32 mouse cellular contexts compared by ENCODE assay signal in the genomic region with DNA sequence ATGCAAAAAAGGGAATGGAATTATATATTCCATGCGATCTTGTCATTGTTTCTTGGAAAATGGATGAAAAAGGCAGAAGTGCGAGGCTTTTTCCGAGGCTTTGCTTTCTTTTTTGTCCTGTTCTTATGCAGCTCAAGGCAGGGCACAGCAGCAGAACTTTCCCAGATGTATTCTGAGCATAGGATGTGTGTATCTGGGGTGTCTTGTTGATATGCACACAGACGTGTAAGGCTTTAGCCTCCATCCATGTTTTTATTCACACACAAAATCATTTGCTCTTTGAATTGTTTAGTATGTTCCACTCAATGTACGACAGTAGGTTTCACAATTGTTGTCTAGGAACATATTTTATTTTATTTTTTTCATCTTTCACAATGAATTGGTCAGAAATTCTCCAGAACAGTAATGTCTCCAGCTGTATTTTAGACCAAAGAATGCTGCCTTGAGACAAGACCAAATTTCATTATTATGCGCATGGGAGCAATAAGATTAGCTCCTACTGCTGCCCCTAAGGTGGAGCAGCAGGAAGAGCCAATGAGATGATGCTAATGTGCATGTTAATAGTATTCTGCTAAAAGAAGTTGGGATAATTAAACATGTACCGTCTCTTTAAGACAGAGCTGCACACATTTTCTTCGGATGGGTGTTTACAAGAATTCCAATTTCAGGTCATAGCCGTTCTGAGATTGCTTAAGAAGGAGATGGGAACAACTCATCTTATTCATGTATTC.
DNase-seq lines count a peak whose midpoint lies in the region; ATAC-seq and TF ChIP-seq lines count a peak whose summit lies in the region.
"Had no signal": no experiment of that assay in that cellular context is flagged by ENCODE, and none has a peak within 500 bp of the region (broad histone marks: within the 10 kb centered on the region; RNA-seq: fewer than 3 reads in every experiment).

No protein-coding gene starts in this region.

- 47% methylated on average over 9 of the region's 9 CpGs for WGBS in forebrain, embryonic 16.5 days
- 44% methylated on average over 9 of the region's 9 CpGs for WGBS in forebrain, postnatal 0 days
- WGBS in hindbrain, embryonic 16.5 days, result 45% methylated on average over 9 of the region's 9 CpGs
- WGBS in midbrain, postnatal 0 days, result 39% methylated on average over 9 of the region's 9 CpGs

- H3K36me3 ChIP-seq in forebrain, embryonic 16.5 days (ENCODE audit: control insufficient read depth, insufficient read depth), result no peaks in the 10 kb centered on the region
- H3K36me3 ChIP-seq in forebrain, postnatal 0 days (ENCODE audit: insufficient read depth), result no peaks in the 10 kb centered on the region
- H3K36me3 ChIP-seq in hindbrain, embryonic 16.5 days (ENCODE audit: control insufficient read depth, insufficient read depth, low read length), result no peaks in the 10 kb centered on the region
- no peaks in the 10 kb centered on the region for H3K36me3 ChIP-seq in midbrain, postnatal 0 days (ENCODE audit: insufficient read depth, low read length)
- H3K36me3 ChIP-seq: embryonic facial prominence, embryonic 13.5 days; G1E; heart, embryonic 15.5 days; intestine, embryonic 15.5 days; limb, embryonic 15.5 days; liver, embryonic 15.5 days; lung, embryonic 15.5 days had no signal

- no peak overlapping the region for H3K4me3 ChIP-seq in forebrain, embryonic 16.5 days (replicated peaks; ENCODE audit: low read length)
- H3K4me3 ChIP-seq in forebrain, postnatal 0 days (ENCODE audit: low read depth, low read length), result no peak overlapping the region
- no peak overlapping the region for H3K4me3 ChIP-seq in hindbrain, embryonic 16.5 days (ENCODE audit: low read length)
- no peak overlapping the region for H3K4me3 ChIP-seq in midbrain, postnatal 0 days (ENCODE audit: low read depth, low read length)
- H3K4me3 ChIP-seq: embryonic facial prominence, embryonic 13.5 days; erythroblast, embryonic 14.5 days; gastrocnemius, adult 2 months; heart, embryonic 15.5 days; intestine, embryonic 15.5 days; limb, embryonic 15.5 days; liver, embryonic 15.5 days; lung, embryonic 15.5 days; megakaryocyte, embryonic 14.5 days; myocyte had no signal

- H3K4me1 ChIP-seq in forebrain, embryonic 16.5 days (replicated peaks; ENCODE audit: control insufficient read depth, insufficient read depth, low read length), result peaks cover 3% of the 10 kb centered on the region; the same call in 1 of the 2 replicates
- peaks cover 3% of the 10 kb centered on the region; the same call in 1 of the 2 replicates for H3K4me1 ChIP-seq in forebrain, postnatal 0 days (ENCODE audit: insufficient read depth)
- 0 out of 2 replicates have a peak, but pooled peaks cover 2% of the 10 kb centered on the region for H3K4me1 ChIP-seq in hindbrain, embryonic 16.5 days (ENCODE audit: control insufficient read depth, insufficient read depth, low read depth, low read length)
- H3K4me1 ChIP-seq in midbrain, postnatal 0 days (ENCODE audit: insufficient read depth, low read length), result 0 out of 2 replicates have a peak, but pooled peaks cover 4% of the 10 kb centered on the region
- H3K4me1 ChIP-seq: heart, embryonic 15.5 days; intestine, embryonic 15.5 days; liver, embryonic 15.5 days; lung, embryonic 15.5 days; megakaryocyte, embryonic 14.5 days had no signal

- DNase-seq in forebrain, postnatal 0 days, result no peak
- DNase-seq in brain, embryonic 14.5 days (ENCODE audit: low read depth), result peak; percentile 44
- DNase-seq in midbrain, postnatal 0 days (ENCODE audit: low spot score), result peak; percentile 11
- DNase-seq in embryo, embryonic 10.5 days (ENCODE audit: low spot score), result no peak
- DNase-seq in urinary bladder, postnatal 25 days (ENCODE audit: low spot score), result no peak
- DNase-seq: adrenal gland, postnatal 36 days; cerebellum, adult 11 months; cerebellum, postnatal 14 days; gastrocnemius, adult 2 months; heart, postnatal 4 days; kidney, adult 9 months; kidney, postnatal 14 days; left cerebral cortex, postnatal 4 days; lung, postnatal 36 days; retina, postnatal 1 day; right cerebral cortex, postnatal 25 days; thymus, adult 18-20 months; thymus, postnatal 4 days had no signal

- no peaks in the 10 kb centered on the region for H3K9me3 ChIP-seq in forebrain, embryonic 16.5 days (ENCODE audit: control insufficient read depth, low read length)
- H3K9me3 ChIP-seq in forebrain, postnatal 0 days (ENCODE audit: low read length), result no peaks in the 10 kb centered on the region
- no peaks in the 10 kb centered on the region for H3K9me3 ChIP-seq in hindbrain, embryonic 16.5 days (ENCODE audit: control insufficient read depth, low read length)
- H3K9me3 ChIP-seq in midbrain, postnatal 0 days (ENCODE audit: low read length), result no peaks in the 10 kb centered on the region
- H3K9me3 ChIP-seq: embryonic facial prominence, embryonic 13.5 days; G1E; heart, embryonic 15.5 days; intestine, embryonic 15.5 days; limb, embryonic 15.5 days; liver, embryonic 15.5 days; lung, embryonic 15.5 days; megakaryocyte, embryonic 14.5 days had no signal

- H3K4me2 ChIP-seq in forebrain, embryonic 16.5 days (ENCODE audit: low read length), result no peak overlapping the region
- H3K4me2 ChIP-seq in forebrain, postnatal 0 days (ENCODE audit: low read depth), result no peak overlapping the region
- no peak overlapping the region for H3K4me2 ChIP-seq in hindbrain, embryonic 16.5 days (ENCODE audit: low read length)
- no peak overlapping the region for H3K4me2 ChIP-seq in midbrain, postnatal 0 days (ENCODE audit: low read depth, low read length, poor library complexity, severe bottlenecking)
- H3K4me2 ChIP-seq: embryonic facial prominence, embryonic 13.5 days; heart, embryonic 15.5 days; intestine, embryonic 15.5 days; limb, embryonic 15.5 days; liver, embryonic 15.5 days; lung, embryonic 15.5 days had no signal

- H3K27me3 ChIP-seq in forebrain, embryonic 16.5 days (replicated peaks; ENCODE audit: control insufficient read depth, insufficient read depth, low read length), result no peaks in the 10 kb centered on the region
- no peaks in the 10 kb centered on the region for H3K27me3 ChIP-seq in forebrain, postnatal 0 days (ENCODE audit: insufficient read depth, low read length)
- H3K27me3 ChIP-seq in hindbrain, embryonic 16.5 days (replicated peaks; ENCODE audit: control insufficient read depth, insufficient read depth, low read length), result no peaks in the 10 kb centered on the region
- no peaks in the 10 kb centered on the region for H3K27me3 ChIP-seq in midbrain, postnatal 0 days (ENCODE audit: insufficient read depth, low read length)
- H3K27me3 ChIP-seq: embryonic facial prominence, embryonic 13.5 days; heart, embryonic 15.5 days; intestine, embryonic 15.5 days; limb, embryonic 15.5 days; liver, embryonic 15.5 days; lung, embryonic 15.5 days; megakaryocyte, embryonic 14.5 days had no signal

- TF ChIP-seq POLR2A in brain, embryonic 14.5 days (IDR thresholded peaks at IDR 0.05; ENCODE audit: borderline replicate concordance, extremely low read depth, insufficient read depth, insufficient read length, poor library complexity, severe bottlenecking), result no peak

- H3K9ac ChIP-seq in forebrain, embryonic 16.5 days (replicated peaks; ENCODE audit: low read depth, low read length), result no peak overlapping the region
- no peak overlapping the region for H3K9ac ChIP-seq in forebrain, postnatal 0 days
- no peak overlapping the region for H3K9ac ChIP-seq in hindbrain, embryonic 16.5 days (ENCODE audit: low read depth, low read length)
- no peak overlapping the region for H3K9ac ChIP-seq in midbrain, postnatal 0 days (replicated peaks; ENCODE audit: low read length, poor library complexity, severe bottlenecking)
- H3K9ac ChIP-seq: embryonic facial prominence, embryonic 13.5 days; heart, embryonic 15.5 days; intestine, embryonic 15.5 days; limb, embryonic 15.5 days; liver, embryonic 15.5 days; lung, embryonic 15.5 days had no signal

- ATAC-seq in forebrain, embryonic 16.5 days, result peak; percentile 43
- ATAC-seq in forebrain, postnatal 0 days, result no peak
- peak; percentile 58; the same call in 1 of the 2 replicates for ATAC-seq in hindbrain, embryonic 16.5 days
- peak; percentile 22; the same call in 1 of the 2 replicates for ATAC-seq in midbrain, postnatal 0 days (ENCODE audit: low FRiP score)
- no peak for ATAC-seq in megakaryocyte-erythroid progenitor cell, adult 5-6 weeks (replicated peaks; ENCODE audit: low FRiP score, low TSS enrichment, poor library complexity, severe bottlenecking)
- ATAC-seq: intestine, embryonic 15.5 days; Patski had no signal

- TF ChIP-seq CTCF in forebrain, postnatal 0 days (IDR thresholded peaks at IDR 0.05; ENCODE audit: low read depth), result no peak
- no peak for TF ChIP-seq CTCF in brain, embryonic 14.5 days (IDR thresholded peaks at IDR 0.05; ENCODE audit: borderline replicate concordance, extremely low read depth, insufficient read depth, insufficient read length)
- TF ChIP-seq CTCF in midbrain, postnatal 0 days (IDR thresholded peaks at IDR 0.05), result no peak

- no peak overlapping the region for H3K27ac ChIP-seq in forebrain, embryonic 16.5 days (ENCODE audit: low read length)
- H3K27ac ChIP-seq in forebrain, postnatal 0 days (ENCODE audit: low read depth, low read length), result no peak overlapping the region
- H3K27ac ChIP-seq in hindbrain, embryonic 16.5 days (ENCODE audit: low read depth, low read length), result no peak overlapping the region
- peak overlapping the region; percentile 43; the same call in 1 of the 2 replicates for H3K27ac ChIP-seq in midbrain, postnatal 0 days (ENCODE audit: low read depth, low read length)
- H3K27ac ChIP-seq: embryonic facial prominence, embryonic 13.5 days; gastrocnemius, adult 2 months; heart, embryonic 15.5 days; intestine, embryonic 15.5 days; limb, embryonic 15.5 days; liver, embryonic 15.5 days; lung, embryonic 15.5 days had no signal

Comparison
In these comparisons a context has a peak if more than half of its experiments do, and no peak if none do; other contexts are left out.
1. ATAC-seq: peak in forebrain, embryonic 16.5 days (single experiment), hindbrain, embryonic 16.5 days (single experiment) and midbrain, postnatal 0 days (single experiment); none in forebrain, postnatal 0 days (single experiment) and megakaryocyte-erythroid progenitor cell, adult 5-6 weeks (single experiment).
2. DNase-seq: peak in brain, embryonic 14.5 days (single experiment) and midbrain, postnatal 0 days (single experiment); none in forebrain, postnatal 0 days (single experiment), embryo, embryonic 10.5 days (single experiment) and urinary bladder, postnatal 25 days (single experiment).